Mouse (Mus musculus) liver, embryonic 14.5 days (tissue): Measurements from ENCODE around the gene Efna3. TPM values are rescaled to one million over a fixed set of nuclear protein-coding genes. Genes with fewer than 3 reads are reported as not detected.

Experiments used
- ATAC-seq: fragments of 200-750 bp; cut with Nextera tagmentation; 2 replicates; pipeline ENCODE4 v1.8.0; 2017; ENCODE audit warnings: moderate number of reproducible peaks, mild to moderate bottlenecking, moderate library complexity; ENCODE audit not compliant: insufficient read depth
- DNase-seq, 3 experiments: peaks; one replicate each; pipeline ENCODE4 v3.0.0-alpha.2; 2012 to 2013; ENCODE audit warnings: low read depth in 3 of 3, low spot score in 3 of 3
- H3K27ac ChIP-seq: fragments of 300-500 bp; sonication (generic); 2 replicates; pipeline ENCODE4 v1.5.1; 2014; ENCODE audit warnings: moderate library complexity, mild to moderate bottlenecking, control low read depth, inconsistent platforms
- H3K27me3 ChIP-seq: fragments of 300-500 bp; sonication (generic); 2 replicates; pipeline ENCODE4 v1.6.1; 2014; ENCODE audit warnings: mild to moderate bottlenecking, low read length, moderate library complexity; ENCODE audit not compliant: control insufficient read depth, insufficient read depth
- H3K36me3 ChIP-seq: fragments of 300-500 bp; sonication (generic); replicated peaks from 2 replicates; pipeline ENCODE4 v1.6.1; 2014; ENCODE audit warnings: low read depth; ENCODE audit not compliant: control insufficient read depth, insufficient read depth
- H3K4me1 ChIP-seq, 2 experiments: fragments of 200-500 bp in 1 of 2; fragments of 300-500 bp in 1 of 2; sonication (generic) in 1 of 2; replicated peaks; 2 replicates each; pipeline ENCODE4 v1.6.1; 2012 to 2014; ENCODE audit warnings: antibody characterized with exemption in 1 of 2, inconsistent platforms in 1 of 2, low read length in 1 of 2; ENCODE audit not compliant: control insufficient read depth in 2 of 2, insufficient read depth in 2 of 2
- H3K4me2 ChIP-seq: fragments of 300-500 bp; sonication (generic); 2 replicates; pipeline ENCODE4 v1.6.1; 2014; ENCODE audit warnings: low read depth, mild to moderate bottlenecking, control low read depth, moderate library complexity
- H3K4me3 ChIP-seq, 2 experiments: fragments of 200-500 bp in 1 of 2; fragments of 300-500 bp in 1 of 2; sonication (generic) in 1 of 2; 2 replicates each; pipeline ENCODE4 v1.5.1; 2012 to 2014; ENCODE audit warnings: low read depth in 2 of 2, low read length in 2 of 2, mild to moderate bottlenecking in 2 of 2, control low read depth in 1 of 2, inconsistent platforms in 1 of 2, moderate library complexity in 1 of 2; ENCODE audit not compliant: insufficient read depth in 1 of 2
- H3K9ac ChIP-seq: fragments of 300-500 bp; sonication (generic); replicated peaks from 2 replicates; pipeline ENCODE4 v1.6.1; 2014; ENCODE audit warnings: mild to moderate bottlenecking, control low read depth, moderate library complexity
- H3K9me3 ChIP-seq: fragments of 300-500 bp; sonication (generic); 2 replicates; pipeline ENCODE4 v1.6.1; 2016; ENCODE audit warnings: low read length, mixed read lengths; ENCODE audit not compliant: control insufficient read depth
- CTCF ChIP-seq: IDR thresholded peaks from 2 replicates; pipeline ENCODE4 v1.5.1; 2016; ENCODE audit warnings: antibody characterized with exemption, low read depth, control low read depth
- EP300 ChIP-seq: IDR thresholded peaks from 2 replicates; pipeline ENCODE4 v1.6.1; 2016; ENCODE audit warnings: antibody characterized with exemption, low read depth
- WGBS: fragments of 180-500 bp; shearing (Covaris S2); extraction: QIAGEN DNeasy Blood & Tissue Kit; methylation state at CpG from one replicate; pipeline ENCODE4 v1.1.7; 2014; ENCODE audit not compliant: insufficient replicate concordance; 5-methylcytosine and 5-hydroxymethylcytosine counted together
- polyA plus RNA-seq, 2 experiments: library from polyadenylated mRNA; depleted of rRNA in 1 of 2; stranded (reverse) in 1 of 2; unstranded in 1 of 2; fragments of >200 nt; fragmentation: Nextera tagmentation in 1 of 2; extraction: Ambion mirVana in 1 of 2; gene quantifications; 2 replicates each; pipeline versions ENCODE4 v1.2.1 to v1.2.3; 2012 to 2014

The Efna3 gene
- polyA plus RNA-seq, 2 experiments = 0.05 to 0.06 TPM

- no peak for TF ChIP-seq EP300
- no peak for TF ChIP-seq CTCF
- peaks cover 6% of the 10 kb centered on the region for H3K27me3 ChIP-seq
- no peaks in the 10 kb centered on the region for H3K9me3 ChIP-seq
- DNase-seq (no peak), ATAC-seq (no peak)
- H3K9ac ChIP-seq = no peak overlapping the region
- no peaks in the 10 kb centered on the region for H3K4me1 ChIP-seq
- WGBS = 47% methylated on average over 10 of the region's 10 CpGs
- H3K36me3 ChIP-seq = no peaks in the 10 kb centered on the region
- no peak overlapping the region for H3K27ac ChIP-seq
- no peak overlapping the region for H3K4me3 ChIP-seq
- H3K4me2 ChIP-seq = no peak overlapping the region
Measured at GRCm38 (mm10) chr3:89332013-89332412, 9.2 kb upstream of the Efna3 start.

GRCm38 (mm10) chr3:89331561-89331960 lies 8.8 kb upstream of the Efna3 start:
- Histone ChIP-seq H3K9ac (no peak overlapping the region), H3K27me3 (peaks cover 5% of the 10 kb centered on the region), H3K4me2 (no peak overlapping the region), H3K36me3 (no peaks in the 10 kb centered on the region), H3K9me3 (no peaks in the 10 kb centered on the region), H3K4me1 (no peaks in the 10 kb centered on the region), H3K4me3 (no peak overlapping the region), H3K27ac (no peak overlapping the region)
- no peak for DNase-seq
- WGBS = 53% methylated on average over 13 of the region's 13 CpGs
- no peak for ATAC-seq
- TF ChIP-seq EP300 (no peak), CTCF (no peak)

DNA sequence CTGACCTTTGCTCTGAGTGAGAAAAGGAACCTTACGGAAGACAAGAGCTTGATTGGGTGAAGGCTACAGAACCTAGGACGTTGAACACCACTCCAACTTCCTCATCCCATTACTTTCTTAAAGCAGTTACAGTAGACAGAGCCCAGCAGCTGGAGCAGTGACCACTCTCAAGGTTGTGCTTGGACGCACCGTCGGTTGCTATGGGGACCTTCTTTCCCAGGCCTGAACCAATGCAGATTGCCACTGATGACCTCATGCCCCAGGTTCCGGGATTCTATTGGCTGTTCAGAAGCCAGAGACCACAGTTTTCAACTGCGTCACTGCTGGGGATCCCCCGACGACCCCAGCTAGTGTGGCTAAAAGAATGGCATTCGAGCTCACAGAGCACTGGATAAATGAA lies 8.2 kb upstream of the Efna3 start:
- Histone ChIP-seq H3K27ac (no peak overlapping the region), H3K9ac (no peak overlapping the region), H3K27me3 (peaks cover 5% of the 10 kb centered on the region), H3K9me3 (no peaks in the 10 kb centered on the region), H3K4me3 (no peak overlapping the region), H3K4me2 (no peak overlapping the region), H3K4me1 (0 out of 4 replicates have a peak, but pooled peaks cover 0 to 1% of the 10 kb centered on the region in 2 experiments), H3K36me3 (no peaks in the 10 kb centered on the region)
- DNase-seq = no peak
- no peak for ATAC-seq
- TF ChIP-seq CTCF = no peak
- no peak for TF ChIP-seq EP300
- 19% methylated on average over 10 of the region's 10 CpGs for WGBS

DNA sequence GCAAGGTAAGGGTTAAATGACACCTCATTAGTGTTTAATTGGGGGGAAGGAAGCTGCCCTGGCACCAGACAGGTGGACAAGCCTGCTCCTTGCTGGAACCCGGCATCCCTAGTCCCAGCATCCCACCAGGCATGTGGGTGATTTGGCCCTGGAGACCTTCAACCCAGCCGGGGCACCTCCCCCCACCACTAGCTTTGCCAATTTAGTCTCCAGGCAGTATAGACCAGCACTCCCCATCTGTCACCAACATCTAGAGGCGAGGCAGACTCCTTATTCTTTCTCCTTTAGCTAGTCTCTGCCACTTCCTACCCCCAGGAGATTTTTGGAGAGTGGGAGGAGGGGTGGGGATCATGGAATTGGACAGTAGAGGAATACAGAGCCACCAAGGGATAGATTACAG lies 7.6 kb upstream of the Efna3 start:
- H3K27me3 ChIP-seq = peaks cover 5% of the 10 kb centered on the region
- ATAC-seq (no peak), DNase-seq (no peak)
- no peak overlapping the region for H3K27ac ChIP-seq
- no peak overlapping the region for H3K4me2 ChIP-seq
- H3K4me3 ChIP-seq = no peak overlapping the region
- WGBS = 36% methylated on average over 3 of the region's 3 CpGs
- no peaks in the 10 kb centered on the region for H3K9me3 ChIP-seq
- no peak overlapping the region for H3K9ac ChIP-seq
- H3K36me3 ChIP-seq = no peaks in the 10 kb centered on the region
- H3K4me1 ChIP-seq = 0 out of 4 replicates have a peak, but pooled peaks cover 0 to 1% of the 10 kb centered on the region in 2 experiments
- no peak for TF ChIP-seq EP300
- no peak for TF ChIP-seq CTCF

DNA sequence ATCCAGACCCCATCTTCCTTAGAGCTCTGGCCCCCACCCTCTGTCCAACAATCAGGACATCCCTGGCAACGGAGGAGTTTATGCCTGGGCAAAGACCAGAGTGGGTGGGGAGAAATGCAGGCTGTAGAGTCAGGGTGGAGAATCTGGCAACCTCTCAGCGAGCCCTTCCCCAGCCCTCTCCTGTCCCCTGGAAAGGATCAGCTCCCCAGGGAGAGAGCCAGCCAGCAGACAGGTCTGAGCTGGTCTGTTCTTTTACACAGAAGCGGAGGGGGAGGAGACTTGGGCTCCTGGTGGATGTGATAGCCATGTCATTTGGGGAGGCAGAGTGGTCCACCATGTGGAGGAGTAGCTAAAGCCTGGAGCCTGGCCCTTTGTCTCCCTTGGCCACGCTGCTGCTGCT lies 5.9 kb upstream of the Efna3 start:
- Histone ChIP-seq H3K27me3 (peaks cover 13% of the 10 kb centered on the region), H3K36me3 (no peaks in the 10 kb centered on the region), H3K4me1 (0 out of 4 replicates have a peak, but pooled peaks cover 0 to 1% of the 10 kb centered on the region in 2 experiments), H3K4me3 (no peak overlapping the region), H3K27ac (no peak overlapping the region), H3K4me2 (no peak overlapping the region), H3K9ac (no peak overlapping the region), H3K9me3 (no peaks in the 10 kb centered on the region)
- TF ChIP-seq EP300 = no peak
- TF ChIP-seq CTCF = no peak
- 20% methylated on average over 4 of the region's 4 CpGs for WGBS
- ATAC-seq = no peak
- no peak for DNase-seq
